Mouse (Mus musculus): ENCODE data around the gene Itm2c.

Itm2c gene

DNA sequence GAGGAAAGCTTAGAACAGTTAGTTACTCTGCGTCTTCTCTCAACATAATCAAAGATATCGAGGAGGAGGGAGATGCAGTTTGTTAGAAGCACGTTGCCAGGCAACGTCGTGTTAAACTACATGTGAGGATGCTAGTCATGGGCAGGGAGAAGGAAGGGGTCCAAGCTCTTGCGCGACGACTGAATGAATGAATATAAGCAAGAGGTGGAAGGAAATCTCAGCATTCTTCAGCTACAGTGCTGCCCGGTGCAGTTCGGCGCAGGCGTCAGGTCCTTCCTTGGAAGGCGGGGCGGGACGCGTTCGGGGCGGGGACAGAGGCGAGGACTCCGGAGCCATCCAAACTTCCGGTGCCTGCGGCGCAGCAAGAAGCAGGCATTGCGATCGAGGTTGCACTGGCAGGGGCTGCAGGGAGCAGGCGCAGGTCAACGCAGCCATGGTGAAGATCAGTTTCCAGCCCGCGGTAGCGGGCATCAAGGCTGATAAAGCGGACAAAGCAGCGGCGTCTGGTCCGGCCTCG, at the start of gene Itm2c:
TSS of gene Itm2c (plus strand) at position 51 of the 517 bp plus-strand sequence.
- DNase-seq (ENCODE audit: low read depth, low spot score), result peak; percentile 15

GRCm38 (mm10) chr1:85844981-85845380, 49.1 kb upstream of the Itm2c start:
- DNase-seq (ENCODE audit: low read depth, low spot score), result no peak

- no peak for DNase-seq (ENCODE audit: low read depth, low spot score)
Observed at GRCm38 (mm10) chr1:85845476-85845875, 48.6 kb upstream of the Itm2c start.

DNA sequence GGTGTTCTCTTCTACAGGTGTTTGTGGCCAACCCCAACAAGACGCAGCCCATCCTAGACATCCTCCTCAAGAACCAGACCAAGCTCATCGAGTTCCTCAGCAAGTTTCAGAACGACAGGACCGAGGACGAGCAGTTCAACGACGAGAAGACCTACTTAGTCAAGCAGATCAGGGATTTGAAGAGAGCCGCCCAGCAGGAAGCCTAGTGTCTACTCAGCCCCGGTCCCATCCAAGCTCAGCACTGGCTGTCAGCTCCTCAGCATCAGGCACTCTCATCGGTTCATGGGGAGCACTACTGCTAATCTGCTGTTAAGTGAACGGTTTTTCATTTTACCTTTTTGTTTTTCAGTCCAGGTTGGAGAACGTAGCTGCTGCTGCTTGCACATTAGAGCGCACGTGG, 45.1 kb upstream of the Itm2c start:
- DNase-seq (ENCODE audit: low read depth, low spot score), result no peak

DNA sequence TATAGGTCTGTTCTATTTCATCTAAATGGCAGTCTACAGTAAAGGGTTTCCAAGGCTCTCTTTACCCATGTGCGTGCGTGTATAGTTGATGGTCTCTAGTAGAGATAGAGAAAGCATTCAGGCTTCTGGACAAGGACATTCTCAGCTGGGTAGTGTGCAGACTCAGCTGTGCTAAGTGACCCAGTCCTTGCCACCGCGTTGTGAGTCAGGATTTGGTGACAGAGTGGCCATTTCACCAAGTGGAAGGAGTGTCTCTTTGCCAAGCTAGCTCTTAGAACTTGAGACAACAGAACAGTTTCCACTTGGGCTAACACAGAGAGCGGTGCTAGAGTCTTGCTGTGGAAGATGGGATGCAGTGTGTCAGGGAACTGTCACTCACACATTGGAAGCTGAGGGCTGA, 43.2 kb upstream of the Itm2c start:
- no peak for DNase-seq (ENCODE audit: low read depth, low spot score)

DNA sequence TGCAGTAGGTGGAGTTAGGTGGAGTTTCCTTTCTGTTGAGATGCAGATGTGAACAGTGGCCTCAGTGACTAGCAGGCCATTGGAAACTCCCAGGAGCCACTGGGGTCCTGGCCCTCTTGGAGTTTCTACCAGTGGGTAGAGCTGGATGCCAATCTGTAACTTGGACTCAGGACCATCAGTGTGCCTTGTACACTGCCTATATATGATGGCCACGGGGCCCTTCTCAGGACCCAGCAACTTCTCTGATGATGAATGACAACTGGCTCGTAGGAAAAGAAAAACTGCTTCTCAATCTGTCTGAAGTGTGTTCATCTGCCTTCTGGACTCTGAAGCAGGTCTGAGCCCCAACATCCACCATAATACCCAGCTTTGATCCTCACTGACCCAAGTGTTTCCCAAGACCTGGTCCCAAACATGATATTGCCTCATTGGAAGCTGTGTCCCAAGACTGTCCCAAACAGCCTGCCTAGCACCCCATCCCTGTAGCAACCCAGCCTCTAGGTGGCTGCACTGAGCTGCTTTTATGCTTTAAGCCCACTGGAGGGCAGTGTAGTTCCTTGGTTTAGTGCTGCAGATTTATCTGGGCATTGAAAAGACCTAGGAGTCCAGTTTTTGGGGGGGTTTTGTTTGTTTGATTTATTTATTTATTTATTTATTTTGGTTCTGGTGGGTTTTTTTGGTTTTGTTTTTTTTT, 40.9 kb upstream of the Itm2c start:
- peak; percentile 11 for DNase-seq (ENCODE audit: low read depth, low spot score)

- no peak for DNase-seq (ENCODE audit: low read depth, low spot score)
Observed at GRCm38 (mm10) chr1:85853865-85854264, 40.2 kb upstream of the Itm2c start.

GRCm38 (mm10) chr1:85854475-85854874, 39.6 kb upstream of the Itm2c start:
- no peak for DNase-seq (ENCODE audit: low read depth, low spot score)

DNA sequence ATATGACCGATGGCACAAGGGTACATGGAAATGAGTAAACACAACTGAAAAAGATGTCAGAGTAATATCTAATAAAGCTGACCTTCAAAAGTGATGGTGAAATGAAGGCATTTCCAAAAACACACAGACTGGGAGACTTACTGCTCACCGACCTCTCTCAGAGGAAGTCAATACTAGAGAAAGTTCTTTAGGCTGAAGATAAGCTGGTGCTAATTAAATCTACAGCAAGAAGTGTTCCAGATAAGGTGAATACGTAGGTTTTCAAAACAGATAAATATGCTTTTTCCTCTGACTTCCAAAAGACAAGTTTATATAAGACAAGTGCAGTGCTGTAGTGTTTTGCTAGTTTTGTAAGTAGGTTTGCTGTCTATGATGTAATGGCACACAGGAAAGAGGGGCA, 37.8 kb upstream of the Itm2c start:
- no peak for DNase-seq (ENCODE audit: low read depth, low spot score)

DNA sequence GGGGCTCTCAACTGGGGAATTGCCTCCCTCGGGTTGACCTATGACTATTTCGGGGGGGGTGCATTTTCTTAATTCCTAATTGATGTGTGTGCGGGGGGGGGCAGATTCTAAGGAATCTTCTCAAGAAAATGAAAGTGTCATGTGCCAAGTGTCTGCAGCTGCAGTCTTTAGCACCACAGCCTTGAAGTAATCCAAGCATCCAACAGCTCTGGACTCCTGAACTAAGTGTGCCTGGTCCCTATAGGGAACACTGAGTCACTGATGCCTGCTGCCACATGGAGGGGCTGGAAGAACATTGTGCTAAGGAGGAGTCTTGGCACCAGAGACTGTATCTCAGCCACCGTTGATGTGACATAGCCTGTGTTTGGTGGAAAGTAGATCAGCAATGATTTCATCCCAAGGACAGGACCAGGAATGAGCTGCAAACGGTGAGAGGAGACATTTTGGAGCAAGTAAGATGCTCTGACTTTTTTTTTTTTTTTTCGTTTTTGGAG, 36.8 kb upstream of the Itm2c start:
- no peak for DNase-seq (ENCODE audit: low read depth, low spot score)

DNA sequence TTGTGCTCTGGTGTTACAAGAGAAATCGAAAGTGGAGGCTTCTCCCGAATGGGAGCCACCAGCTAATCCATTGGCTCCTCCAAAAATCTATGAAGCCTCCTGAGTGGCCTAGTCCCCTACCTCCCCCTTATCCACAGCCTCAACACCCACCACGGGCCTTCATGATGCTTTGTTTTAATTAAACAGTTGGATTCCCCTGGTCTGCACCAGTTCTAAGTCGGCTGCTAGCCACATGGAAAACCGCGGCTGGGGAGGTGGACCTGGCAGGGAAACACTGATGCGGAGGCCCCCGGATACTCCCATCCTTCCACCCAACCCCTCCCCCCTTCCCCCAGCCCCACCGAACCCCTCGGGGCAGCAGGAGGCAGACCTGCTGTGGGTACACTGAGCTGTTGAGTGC, 29.7 kb upstream of the Itm2c start:
- DNase-seq (ENCODE audit: low read depth, low spot score), result no peak

DNA sequence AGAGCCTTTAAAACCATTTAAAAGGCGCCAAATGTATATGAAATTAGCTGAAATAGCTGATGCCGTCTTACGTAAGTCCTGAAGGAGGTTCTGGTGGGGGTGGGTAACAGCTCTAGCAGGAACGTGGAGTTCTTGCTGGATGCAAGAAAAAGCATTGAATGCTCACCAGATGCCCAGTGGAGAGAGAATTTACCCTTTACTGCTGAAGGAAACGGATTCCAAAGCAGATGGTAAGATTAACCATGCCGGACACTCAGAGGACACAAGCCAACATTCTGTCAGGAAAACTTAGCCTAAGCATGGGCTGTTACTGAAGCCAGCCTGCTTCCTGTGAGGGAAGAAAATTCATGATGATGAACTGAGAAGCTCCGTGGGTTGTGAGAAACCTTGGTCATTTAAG, 24.1 kb upstream of the Itm2c start:
- no peak for DNase-seq (ENCODE audit: low read depth, low spot score)

- no peak for DNase-seq (ENCODE audit: low read depth, low spot score)
Observed at GRCm38 (mm10) chr1:85870546-85870945, 23.5 kb upstream of the Itm2c start.

DNA sequence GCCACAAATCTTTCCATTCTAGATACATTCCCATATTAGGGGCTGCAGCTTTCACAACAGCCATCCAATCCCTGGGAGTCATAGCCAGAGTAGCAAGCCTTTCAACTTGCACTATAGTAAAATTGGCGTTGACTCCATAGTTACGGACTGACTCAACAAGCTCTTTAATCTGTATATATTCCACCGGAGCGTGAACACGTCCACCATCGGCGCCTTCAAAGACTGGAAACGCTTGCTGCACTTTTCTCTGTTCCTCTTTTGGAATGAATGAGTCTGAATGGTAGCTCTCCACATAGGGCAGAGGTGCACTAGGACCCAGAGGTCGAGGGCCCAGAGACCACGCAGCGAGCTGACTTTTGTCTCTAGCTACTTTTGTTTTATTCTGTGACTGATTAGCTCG, 12.1 kb upstream of the Itm2c start:
- no peak for DNase-seq (ENCODE audit: low read depth, low spot score)

- no peak for DNase-seq (ENCODE audit: low read depth, low spot score)
Observed at GRCm38 (mm10) chr1:85887221-85887620, 6.9 kb upstream of the Itm2c start.

GRCm38 (mm10) chr1:85894748-85895360, 773 bp downstream of the Itm2c start:
- no peak for DNase-seq (ENCODE audit: low read depth, low spot score)

DNA sequence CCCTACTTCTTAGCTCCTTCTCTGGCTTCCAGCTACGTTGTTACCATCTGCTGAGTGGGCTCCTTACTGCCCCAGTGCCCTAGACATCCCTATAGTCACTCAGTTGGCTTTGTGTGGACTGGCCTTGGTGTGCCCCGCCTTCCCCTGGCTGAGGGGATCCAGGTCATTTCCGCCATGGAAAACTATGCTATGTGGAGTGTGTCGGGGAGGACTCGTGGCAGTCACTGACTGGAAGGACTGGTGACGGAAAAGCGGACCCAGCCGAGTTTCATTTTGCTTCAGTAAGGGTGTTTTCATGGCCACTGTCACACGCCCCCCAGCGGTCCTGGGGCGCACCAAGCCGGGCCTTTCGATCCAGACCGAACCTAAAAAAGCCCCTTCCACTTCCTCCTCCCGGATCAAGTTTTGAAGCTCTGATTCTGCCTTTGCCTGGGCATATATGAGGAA, 1.3 kb downstream of the Itm2c start:
- DNase-seq (ENCODE audit: low read depth, low spot score), result no peak

- no peak for DNase-seq (ENCODE audit: low read depth, low spot score)
Observed at GRCm38 (mm10) chr1:85896110-85896509, 2.0 kb downstream of the Itm2c start.

GRCm38 (mm10) chr1:85896781-85897700, 3.0 kb downstream of the Itm2c start:
- no peak for DNase-seq (ENCODE audit: low read depth, low spot score)

- no peak for DNase-seq (ENCODE audit: low read depth, low spot score)
Observed at GRCm38 (mm10) chr1:85897901-85898760, 4.0 kb downstream of the Itm2c start.

- no peak for DNase-seq (ENCODE audit: low read depth, low spot score)
Observed at GRCm38 (mm10) chr1:85898761-85899387, 4.8 kb downstream of the Itm2c start.
